Mouse (Mus musculus): ENCODE measurements around the gene Tgm3.

The Tgm3 gene

DNA sequence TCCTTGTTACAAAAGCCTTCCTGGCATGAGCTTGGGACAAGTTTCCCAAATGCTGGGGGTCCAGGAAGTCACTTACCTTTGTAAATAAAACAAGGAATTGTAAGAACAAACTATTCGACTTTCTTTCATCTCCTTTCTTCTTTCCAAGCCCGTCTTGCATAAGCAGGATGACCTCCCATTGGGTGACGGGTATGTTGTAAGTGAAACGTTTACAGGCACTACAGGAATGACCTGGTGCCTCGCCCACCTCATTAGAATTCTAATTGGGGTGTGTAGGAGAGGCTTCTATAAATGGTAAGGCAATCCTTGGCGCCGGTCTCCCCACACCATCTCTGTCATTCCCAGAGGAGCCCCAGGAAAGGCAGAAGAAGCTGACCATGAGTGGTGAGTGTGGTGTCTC is at the start of gene Tgm3:
TSS of gene Tgm3 (plus strand) at position 324 of the 400 bp plus-strand sequence.
- CTCF ChIA-PET = no interaction called here

DNA sequence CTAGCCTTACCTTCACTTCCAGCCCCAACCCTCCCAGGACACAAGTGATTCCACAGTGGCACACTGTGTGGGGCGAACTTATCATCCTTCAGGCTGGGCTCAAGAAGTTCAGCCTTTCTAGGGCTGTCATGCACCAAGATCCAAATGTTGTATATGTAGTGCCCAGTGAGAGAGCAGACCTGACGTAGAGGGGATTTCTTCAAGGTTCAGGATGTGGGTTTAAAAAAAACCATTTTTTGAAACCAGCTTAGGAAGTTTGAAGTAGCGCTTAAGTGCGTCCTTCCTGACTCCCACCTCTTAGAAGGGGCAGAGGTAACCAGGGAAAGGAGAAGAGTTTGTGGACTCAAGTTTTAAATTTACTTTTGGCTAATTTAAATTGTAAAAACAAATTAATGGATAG is 31.5 kb upstream of the Tgm3 start:
- CTCF ChIA-PET = no interaction called here

DNA sequence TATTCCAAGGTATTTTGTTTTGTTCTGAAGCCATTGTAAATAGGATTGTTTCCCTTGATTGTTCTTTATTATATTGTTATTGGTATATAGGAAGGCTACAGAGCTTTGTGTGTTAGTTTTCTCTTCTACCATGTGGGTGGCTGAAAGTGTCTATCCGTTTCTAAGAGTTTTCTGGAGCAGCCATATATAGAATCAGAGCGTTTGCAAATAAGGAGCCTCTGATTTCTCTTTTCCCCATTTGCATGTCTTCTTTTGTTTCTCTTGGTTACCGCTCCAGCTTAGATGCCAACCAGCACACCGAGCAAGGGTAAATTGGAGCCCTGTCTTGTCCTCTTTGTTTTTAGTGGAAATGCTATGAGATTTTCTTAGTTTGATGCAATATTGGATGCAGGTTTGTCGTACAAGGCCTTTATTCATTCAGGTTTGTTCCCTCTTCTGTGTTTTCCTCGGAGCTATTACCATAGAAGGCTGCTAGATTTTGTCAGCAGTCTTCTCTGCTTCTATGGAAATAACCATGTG is 24.6 kb upstream of the Tgm3 start:
- CTCF ChIA-PET = no interaction called here

DNA sequence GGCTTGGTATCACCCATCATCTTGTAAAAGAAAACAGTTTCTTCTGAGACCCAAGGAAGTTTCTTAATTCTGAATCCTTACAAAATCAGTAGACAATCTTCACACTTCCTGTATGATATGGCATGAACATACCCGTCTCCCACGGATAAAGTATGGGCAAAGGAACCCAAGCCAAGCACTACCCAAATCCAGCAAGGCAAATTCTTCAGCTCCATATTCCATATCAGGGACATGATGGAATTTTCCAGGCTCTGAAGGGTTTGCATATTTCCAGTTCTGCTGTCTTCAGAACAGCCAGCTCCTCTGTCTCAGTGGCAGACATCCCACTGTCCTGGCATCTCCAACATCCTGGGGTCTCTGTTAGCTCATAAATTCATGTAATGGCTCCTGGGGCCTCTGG is 22.5 kb upstream of the Tgm3 start:
- CTCF ChIA-PET = no interaction called here

DNA sequence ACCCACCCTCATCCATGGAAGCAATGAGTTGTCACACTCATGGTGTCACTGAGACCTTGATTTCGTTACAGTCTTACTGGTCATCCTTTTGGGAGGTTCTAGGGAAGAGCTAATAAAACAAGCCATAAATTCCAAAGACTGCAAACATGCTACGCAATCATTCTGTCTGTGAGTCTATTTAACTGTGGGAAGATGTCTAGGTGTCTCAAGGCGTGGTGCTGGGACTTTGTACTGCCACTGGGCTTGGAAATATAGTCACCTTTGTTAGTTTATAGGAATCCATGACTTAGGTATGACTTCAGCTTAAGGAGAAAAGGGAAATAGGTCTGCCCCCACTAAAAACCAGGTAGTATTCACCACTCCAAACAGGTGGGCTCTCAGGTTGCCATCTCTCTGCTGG is 17.7 kb upstream of the Tgm3 start:
- CTCF ChIA-PET = no interaction called here

DNA sequence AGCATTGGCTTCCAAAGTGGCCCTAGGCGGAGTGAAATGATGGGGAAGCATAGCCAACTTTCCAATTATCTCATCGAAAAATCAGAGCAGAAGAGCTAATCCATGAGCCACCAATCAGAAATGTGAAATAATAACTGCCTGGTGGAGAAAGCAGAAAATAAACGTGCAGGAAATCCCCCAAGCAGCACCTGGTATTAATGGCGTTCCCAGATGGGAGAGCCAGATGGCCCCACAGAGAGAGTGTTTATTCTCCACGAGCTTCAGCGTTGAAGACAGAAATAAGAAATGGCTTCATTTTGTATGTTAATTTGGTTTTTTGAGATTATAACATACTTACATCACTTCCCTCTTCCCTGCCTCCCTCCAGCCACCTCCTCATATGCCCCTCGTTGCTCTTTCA is 13.7 kb upstream of the Tgm3 start:
- CTCF ChIA-PET = no interaction called here

DNA sequence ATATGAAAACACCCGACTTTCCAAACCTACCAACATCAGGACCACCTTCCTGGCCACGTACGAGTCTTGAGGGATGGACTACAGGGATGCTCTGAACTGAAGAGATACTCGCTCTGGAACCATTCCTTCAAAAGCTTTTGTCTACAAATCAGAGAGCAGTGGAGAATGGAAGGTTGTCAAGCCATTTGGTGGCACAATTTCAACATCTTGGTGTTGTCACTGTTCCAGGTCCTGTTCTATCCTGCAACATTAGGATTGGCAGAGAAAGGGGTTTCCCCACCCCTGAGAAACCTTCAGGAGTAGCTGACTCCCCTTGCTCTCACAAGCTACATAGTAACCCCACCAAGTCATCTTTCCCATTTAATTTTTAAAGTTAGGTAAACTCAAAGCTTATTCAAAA is 12.9 kb upstream of the Tgm3 start:
- CTCF ChIA-PET = no interaction called here

DNA sequence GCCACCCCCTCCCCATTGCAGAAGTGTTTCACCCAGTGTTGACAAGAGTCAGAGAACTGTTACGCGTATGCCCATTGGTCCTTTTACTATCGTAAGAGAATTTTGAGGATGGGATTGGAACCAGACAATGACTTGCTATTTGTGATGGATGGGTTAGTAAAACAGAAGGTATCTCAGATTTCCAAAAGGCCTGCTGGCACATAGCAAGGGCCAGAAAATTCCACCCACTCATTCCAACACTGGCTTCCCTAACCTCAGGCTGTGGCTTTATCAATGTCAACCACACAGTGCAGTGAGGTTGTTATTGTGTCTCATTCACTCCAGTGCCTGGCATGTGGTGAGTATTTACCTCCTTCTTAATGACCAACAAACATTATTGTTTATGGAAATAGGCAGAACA is 11.5 kb upstream of the Tgm3 start:
- CTCF ChIA-PET = no interaction called here

DNA sequence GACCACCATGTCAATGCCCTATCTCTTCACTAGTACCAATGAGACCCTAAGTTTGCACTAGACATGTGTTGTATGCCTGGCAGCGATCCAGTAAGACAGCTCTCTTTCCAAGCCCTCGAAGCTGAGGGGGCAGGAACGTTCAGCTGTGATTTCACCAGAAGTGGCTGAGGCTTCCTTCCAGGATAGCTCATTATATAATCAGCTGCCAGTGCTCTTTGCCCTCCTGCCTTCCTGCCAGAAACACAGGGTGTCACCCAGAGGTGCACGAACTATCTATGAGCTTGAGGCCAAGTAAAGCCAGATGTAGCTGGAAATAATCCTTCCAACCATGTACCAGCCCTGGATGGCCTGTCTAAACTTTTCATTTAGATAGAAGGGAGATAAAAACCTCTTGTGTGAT is 8.1 kb upstream of the Tgm3 start:
- CTCF ChIA-PET = no interaction called here

DNA sequence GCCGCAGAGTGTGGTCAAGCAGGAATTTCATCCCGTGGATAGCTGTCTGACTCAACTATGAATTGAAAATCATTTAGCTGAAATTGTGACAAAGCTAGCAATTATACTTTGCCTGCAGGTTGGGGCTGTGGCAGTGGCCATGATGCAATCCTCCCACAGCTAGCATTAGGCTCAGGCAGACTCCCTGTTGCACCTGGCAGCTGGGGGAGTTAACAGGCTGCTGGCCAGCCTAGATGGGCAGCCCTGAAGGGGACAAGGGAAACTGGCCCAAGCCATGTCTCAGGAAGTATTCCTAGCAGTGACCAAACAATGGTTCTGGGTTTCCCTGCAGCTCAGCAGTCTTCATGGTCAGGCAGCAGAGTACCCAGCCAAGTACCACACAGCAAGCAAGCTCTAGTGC is 2.8 kb upstream of the Tgm3 start:
- CTCF ChIA-PET = no interaction called here

DNA sequence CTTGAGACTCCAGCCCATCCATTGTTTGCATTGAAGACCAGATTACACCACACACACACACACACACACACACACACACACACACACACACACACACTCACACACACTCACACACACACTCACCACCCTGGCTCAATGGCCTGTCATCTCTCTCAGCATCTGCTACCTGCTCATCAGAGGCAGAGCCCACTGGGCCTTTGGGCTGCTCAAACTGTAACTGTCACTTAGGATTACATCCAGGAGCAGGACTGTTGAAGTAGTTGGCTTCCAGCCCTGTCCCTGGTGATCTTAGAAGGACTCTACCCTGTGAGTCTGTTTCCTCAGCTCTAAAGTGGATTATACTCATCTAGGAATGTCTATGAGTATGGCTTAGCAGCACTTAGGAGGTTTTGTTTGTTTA is 1.5 kb downstream of the Tgm3 start:
- CTCF ChIA-PET = no interaction called here

DNA sequence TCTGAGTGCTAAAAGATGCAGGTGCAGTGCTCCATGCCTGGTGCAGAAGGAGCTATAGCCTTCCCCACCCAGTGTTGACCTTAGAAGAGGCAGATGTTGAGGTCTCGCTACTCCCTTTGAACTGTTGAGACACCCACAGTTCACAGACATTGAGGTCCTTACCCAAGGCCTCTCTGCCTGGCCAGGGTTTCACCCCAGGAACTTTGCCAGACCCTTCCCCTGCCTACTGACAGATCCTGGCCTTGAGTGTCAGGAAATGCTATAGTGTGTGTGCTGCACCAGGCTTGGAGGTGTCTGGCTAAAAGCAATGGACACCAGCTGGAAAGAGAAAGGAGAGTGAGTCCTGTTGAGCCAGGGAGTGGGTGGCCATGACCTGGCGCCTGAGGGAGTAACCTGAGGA is 3.0 kb downstream of the Tgm3 start:
- CTCF ChIA-PET = no interaction called here

DNA sequence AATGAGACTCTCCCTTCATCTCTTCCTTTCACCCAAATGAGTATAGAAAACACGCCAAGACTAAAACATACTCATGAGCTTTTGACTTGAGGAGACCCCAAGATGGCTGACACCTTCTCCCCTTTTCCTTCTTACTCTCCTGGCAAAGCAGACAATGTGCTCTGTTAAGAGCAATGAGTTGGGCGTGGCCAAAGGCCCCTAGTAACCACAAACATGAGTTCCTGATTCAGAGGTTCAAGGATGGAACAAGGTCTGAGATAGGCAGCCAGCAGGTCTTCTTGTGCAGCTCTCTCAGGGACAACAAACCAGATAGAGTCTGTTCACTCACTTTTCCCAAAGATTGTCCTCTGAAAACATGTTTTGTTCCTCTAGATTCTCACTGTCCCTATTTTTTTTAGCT is 5.9 kb downstream of the Tgm3 start:
- CTCF ChIA-PET = no interaction called here

DNA sequence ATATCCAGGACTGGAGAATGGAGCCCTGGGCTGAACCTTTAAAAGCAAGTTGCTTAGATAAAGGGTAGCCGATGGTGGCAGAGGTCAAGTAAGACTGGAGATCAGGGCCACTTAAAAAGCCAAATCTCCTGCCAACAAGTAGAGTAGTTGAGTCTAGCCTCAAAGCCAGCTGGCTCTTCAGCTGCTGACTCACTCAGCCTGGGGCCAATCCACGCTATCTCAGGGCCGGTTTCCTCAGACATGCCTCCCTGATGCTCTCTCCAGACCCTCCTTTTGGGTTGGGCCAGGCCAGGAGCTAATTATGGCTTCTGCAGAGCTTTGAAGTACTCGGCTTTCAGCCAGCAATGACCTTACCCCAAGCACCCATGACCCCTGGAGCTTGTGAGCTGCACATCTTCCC is 15.7 kb downstream of the Tgm3 start:
- CTCF ChIA-PET = no interaction called here

DNA sequence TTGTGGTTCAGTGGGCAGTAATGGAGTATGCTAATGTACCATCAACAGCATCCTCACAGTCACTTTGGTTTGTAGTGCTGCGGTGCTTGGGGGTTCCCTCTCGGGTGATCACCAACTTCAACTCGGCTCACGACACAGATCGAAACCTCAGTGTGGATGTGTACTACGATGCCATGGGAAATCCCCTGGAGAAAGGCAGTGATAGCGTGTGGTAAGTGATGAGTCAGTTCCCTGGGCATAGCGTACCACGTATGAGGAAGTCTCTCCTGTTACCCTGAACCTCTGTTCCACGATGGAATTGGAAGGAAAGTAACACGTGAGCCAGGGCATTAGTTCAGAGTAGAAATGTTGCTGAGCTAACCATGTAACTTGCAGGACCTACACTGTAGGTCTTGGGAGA is 17.7 kb downstream of the Tgm3 start:
- CTCF ChIA-PET = no interaction called here

DNA sequence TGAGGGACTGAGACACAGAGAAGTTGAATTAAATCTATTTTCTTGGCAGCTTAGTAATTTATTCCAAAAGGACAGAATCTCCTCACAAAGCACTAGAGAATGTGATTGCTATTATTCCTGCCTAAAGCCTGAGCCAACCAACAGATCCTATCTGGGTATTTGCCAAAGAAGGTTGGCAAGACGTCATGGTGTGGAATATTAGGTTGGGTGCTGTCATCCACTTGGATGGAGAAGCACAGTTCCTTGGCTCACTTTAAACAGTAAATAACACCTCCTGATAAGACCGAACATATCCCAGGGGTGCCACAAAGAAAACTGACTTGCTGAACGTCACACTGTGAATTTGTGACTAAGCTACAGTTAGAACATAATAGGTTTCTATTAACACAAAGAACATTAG is 20.5 kb downstream of the Tgm3 start:
- CTCF ChIA-PET = no interaction called here

DNA sequence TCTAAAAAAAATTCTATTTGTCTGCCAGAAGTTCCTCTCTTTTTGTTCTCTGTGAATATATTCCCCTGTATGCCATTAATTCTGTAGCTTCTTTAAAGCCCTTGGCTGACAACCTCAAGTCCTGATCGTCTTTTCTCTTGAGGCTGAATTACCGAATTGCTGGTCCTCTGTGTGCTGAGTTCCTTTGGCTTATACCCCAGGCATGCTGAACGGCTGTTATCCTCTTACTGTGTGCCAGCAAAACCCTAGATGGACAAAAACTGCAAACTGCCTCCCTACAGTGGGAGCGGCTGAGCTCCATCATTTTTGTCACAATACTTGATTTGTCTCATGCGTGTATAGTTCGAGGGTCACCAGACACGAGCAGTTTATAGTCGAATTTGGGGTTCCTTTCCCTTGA is 24.7 kb downstream of the Tgm3 start:
- CTCF ChIA-PET = no interaction called here

DNA sequence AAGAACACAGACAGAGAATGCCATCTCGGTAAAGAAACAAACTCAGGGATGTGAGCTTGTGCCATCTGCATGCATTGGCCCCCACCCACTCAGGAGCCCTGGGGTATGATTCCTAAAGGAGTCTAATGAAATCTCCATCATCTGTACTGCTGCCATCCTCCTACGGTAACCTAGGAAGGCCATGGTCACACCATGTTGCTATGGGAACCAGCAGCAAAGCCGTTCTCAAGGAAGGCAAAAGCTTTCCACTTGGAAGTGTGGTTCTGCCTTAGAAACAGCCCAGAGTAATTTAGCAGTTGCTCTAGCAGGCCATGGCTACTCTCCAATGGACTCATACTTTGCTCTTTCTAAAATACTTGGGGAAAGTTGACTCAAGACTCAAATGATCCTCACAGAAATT is 26.8 kb downstream of the Tgm3 start:
- CTCF ChIA-PET = no interaction called here

DNA sequence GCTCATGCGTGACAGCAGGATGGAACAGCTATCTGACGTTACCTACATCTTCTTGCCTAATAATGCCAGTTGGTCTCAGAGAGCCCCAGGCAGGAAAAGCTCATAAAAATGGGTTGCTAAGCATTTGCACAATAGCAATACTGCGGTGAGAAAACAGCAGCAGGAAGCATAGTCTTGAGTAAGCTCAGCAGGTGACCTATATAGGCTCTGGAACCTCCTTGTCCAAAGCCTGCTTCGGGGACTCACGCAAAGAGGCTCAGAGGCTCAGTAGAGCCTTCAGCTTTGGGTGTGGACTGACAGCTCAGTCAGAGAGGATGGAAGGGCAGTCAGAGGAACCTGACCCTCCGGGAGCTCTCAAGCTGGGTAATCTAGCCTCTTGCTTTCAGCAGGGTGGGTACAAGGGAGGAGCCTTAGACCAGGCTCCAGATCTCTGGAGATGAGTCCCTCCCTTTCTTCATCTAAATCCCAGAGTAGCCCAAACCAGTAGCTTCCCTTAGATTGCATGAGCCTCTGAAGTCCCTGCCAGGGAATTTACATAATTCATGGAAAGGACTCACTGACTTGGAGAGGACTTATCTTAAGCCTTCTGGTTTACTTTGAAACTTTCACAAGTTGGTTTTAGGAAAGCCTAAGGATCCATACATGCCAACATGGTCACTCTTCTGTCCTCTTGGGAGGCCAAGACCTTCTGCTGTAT is 28.2 kb downstream of the Tgm3 start:
- CTCF ChIA-PET = no interaction called here

DNA sequence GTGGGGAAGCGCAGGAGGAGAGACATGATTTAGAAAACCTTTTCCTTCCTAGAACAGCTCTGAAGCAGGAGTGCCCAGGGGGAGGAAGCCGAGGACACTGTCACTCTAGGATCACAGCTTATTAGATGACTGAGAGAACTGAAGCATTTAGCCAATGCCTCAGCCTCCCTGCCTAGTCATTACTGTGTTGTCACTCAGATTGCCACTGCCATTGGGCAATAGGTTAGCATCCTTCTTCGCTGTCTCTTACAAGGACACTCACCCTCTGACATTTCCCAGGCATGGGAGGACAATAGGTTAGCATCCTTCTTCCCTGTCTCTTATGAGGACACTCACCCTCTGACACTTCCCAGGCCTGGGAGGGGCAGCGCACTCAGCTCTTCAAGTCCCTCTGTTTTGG is 31.7 kb downstream of the Tgm3 start:
- CTCF ChIA-PET = no interaction called here

DNA sequence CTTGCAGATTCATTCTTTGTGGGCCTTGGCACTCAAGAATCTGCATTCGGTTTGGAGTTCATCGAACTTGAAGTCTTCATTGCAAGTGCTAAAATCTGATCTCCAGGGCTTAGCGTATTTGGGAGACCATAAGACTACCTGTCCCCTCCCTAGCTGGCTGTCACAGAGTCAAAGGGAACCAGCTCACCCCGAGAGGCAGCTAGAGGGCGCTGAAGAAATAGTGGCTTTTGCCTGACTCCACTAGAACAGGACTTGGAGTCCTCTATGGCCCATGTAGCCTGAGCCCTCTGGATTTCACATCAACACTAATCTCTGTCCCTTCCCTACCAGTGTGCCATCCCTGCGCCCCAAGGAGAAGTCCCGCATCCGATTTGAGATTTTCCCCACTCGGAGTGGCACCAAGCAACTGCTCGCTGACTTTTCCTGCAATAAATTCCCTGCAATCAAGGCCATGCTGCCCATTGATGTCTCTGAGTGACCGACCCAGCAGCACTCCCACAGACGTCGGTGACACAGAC is 35.8 kb downstream of the Tgm3 start:
- CTCF ChIA-PET = no interaction called here

DNA sequence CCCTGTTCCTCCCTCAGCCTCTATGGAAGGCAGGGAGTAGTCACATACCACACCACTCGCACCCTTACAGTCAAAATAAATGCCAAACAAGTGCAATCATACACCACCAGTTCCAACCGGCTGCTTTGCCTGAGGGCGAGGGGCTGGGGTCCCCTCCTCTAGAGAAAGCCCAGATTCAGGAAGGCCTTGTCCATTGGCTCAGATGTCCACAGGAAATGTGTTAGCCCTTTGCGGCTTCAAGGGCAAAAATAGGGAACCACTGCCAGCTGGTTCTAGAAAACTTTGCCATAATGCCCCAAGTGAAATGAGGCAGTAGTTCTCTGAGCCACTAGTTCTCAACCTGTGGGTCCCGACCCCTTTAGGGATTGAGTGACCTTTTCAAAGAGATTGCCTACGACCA is 36.6 kb downstream of the Tgm3 start:
- CTCF ChIA-PET = no interaction called here

DNA sequence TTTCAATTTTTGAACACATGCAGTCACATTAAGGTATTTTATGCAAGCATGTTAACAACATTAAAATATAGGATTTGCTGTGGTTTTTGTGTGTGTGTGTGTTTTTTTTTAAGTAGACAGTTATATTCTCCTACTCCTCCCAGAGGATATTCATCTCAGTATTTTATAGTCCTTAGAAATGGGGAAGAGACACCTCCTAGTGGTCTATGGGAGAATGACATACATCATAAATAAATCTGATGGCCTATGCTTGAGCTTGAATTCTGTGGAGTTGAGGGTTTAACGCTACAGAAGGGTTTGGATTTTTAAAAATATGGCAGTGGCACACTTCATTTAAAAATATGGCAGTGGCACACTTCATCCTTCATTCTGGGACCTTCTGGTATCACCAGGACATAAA is 46.0 kb downstream of the Tgm3 start:
- CTCF ChIA-PET = no interaction called here

DNA sequence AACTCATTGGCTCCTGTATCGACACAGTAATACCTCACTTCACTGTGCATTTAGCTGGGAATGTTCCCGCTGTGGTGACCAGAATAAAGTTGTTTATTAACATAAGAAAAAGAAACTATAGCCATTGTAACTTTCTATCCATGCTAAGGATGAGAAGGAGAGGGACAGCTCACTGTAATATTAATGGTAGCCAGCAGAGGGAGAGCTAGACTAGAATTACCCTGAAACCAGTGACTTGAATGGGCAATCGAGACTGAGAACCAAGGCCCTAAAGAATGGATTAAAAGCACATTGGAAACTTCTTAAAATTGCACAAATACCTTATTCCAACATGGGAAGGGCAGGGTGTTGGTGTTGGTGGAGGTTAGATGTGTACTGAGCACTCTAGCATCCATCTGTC is 56.1 kb downstream of the Tgm3 start:
- CTCF ChIA-PET = no interaction called here

DNA sequence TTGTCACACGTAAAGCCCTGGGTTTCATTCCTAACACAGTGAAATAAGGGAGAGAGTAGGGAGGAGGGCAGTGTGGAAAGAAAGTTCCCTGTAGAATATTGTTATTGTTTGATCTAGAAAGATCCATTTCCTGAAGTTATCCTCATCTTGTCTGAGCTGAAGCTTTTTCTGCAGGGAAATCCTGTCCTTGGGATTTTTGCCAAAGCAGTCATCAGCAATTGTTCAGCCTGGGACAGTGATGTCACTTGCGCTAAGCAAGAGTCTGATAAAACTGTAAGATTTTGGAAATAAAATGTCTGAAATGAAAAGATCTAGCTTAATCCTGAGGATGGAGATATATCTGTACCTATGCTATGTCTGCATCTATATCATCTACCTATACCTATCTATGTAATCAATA is 58.2 kb downstream of the Tgm3 start:
- CTCF ChIA-PET = no interaction called here

All from spleen, embryonic (tissue).